Mouse (Mus musculus): ENCODE measurements at regions not wholly inside any gene's neighbourhood (a gene's known extent, or its start where the extent isn't known, plus 50 kb on each side); places are given as distances from the start of the nearest gene placed in this dataset.
A peak's percentile ranks its signal among the peaks of the same experiment; 100 is the strongest.
"Not testable (repeated sequence)": the region's sequence is repeated elsewhere in the genome, so short reads cannot be mapped to it uniquely, and the experiment has no call there.

- no peak for DNase-seq
Measured at GRCm38 (mm10) chr12:71533701-71534100, 224.0 kb downstream of the Dact1 start.

- no peak for DNase-seq
Measured at GRCm38 (mm10) chr12:71534199-71534598, 224.5 kb downstream of the Dact1 start.

- no peak for DNase-seq
Measured at GRCm38 (mm10) chr12:71535251-71535650, 225.6 kb downstream of the Dact1 start.

GRCm38 (mm10) chr12:71535831-71536230 lies 226.1 kb downstream of the Dact1 start:
- not testable (repeated sequence) for DNase-seq

- no peak for DNase-seq
Measured at GRCm38 (mm10) chr12:71538691-71539090, 229.0 kb downstream of the Dact1 start.

- DNase-seq: no peak
Measured at GRCm38 (mm10) chr12:71540279-71540678, 230.6 kb downstream of the Dact1 start.

- no peak for DNase-seq
Measured at GRCm38 (mm10) chr12:71541961-71542360, 232.3 kb downstream of the Dact1 start.

GRCm38 (mm10) chr12:71543571-71544119 lies 234.0 kb downstream of the Dact1 start:
- no peak for DNase-seq

- DNase-seq: no peak
Measured at GRCm38 (mm10) chr12:71544401-71545159, 234.9 kb downstream of the Dact1 start.

GRCm38 (mm10) chr12:71546523-71547265 lies 237.0 kb downstream of the Dact1 start:
- no peak for DNase-seq

GRCm38 (mm10) chr12:71549336-71549735 lies 239.7 kb downstream of the Dact1 start:
- DNase-seq: peak; percentile 48

- DNase-seq: no peak
Measured at GRCm38 (mm10) chr12:71554212-71554611, 244.5 kb downstream of the Dact1 start.

GRCm38 (mm10) chr12:71561259-71561658 lies 251.6 kb downstream of the Dact1 start:
- no peak for DNase-seq

- DNase-seq: no peak
Measured at GRCm38 (mm10) chr12:71561918-71562572, 252.4 kb downstream of the Dact1 start.

GRCm38 (mm10) chr12:71563219-71563618 lies 253.5 kb downstream of the Dact1 start:
- no peak for DNase-seq

- no peak for DNase-seq
Measured at GRCm38 (mm10) chr12:71566371-71566770, 256.7 kb downstream of the Dact1 start.

- DNase-seq: no peak
Measured at GRCm38 (mm10) chr12:71568251-71568650, 258.6 kb downstream of the Dact1 start.

GRCm38 (mm10) chr12:71568880-71569390 lies 259.3 kb downstream of the Dact1 start:
- DNase-seq: no peak

- DNase-seq: no peak
Measured at GRCm38 (mm10) chr12:71569662-71570061, 260.0 kb downstream of the Dact1 start.

- DNase-seq: no peak
Measured at GRCm38 (mm10) chr12:71570116-71570515, 260.4 kb downstream of the Dact1 start.

GRCm38 (mm10) chr12:71572833-71573446 lies 257.9 kb upstream of the Daam1 start:
- DNase-seq: no peak

GRCm38 (mm10) chr12:71573456-71573855 lies 257.4 kb upstream of the Daam1 start:
- no peak for DNase-seq

- DNase-seq: no peak
Measured at GRCm38 (mm10) chr12:71574685-71575084, 256.2 kb upstream of the Daam1 start.

Measured in right cerebral cortex, postnatal 4 days (tissue).